In genomic region chr7:70370552-70371262, GRCm38 (mm10) we compare ENCODE assay signal across 8 mouse cellular contexts. TPM values are rescaled to one million over a fixed set of nuclear protein-coding genes. Genes with fewer than 3 reads are reported as not detected.
DNase-seq lines count a peak whose midpoint lies in the region; ATAC-seq lines count a peak whose summit lies in the region.

No protein-coding gene starts in this region.

- peak; percentile 88 for DNase-seq in heart, adult 11 months
- no peak for DNase-seq in heart, adult 9 months (ENCODE audit: low spot score in 2 of 2)
- peak; percentile 32 for DNase-seq in midbrain, embryonic 14.5 days
- DNase-seq in cerebellum, adult 8-10 months: no peak
- no peak for DNase-seq in adipocyte (ENCODE audit: low spot score)
- DNase-seq in frontal cortex, adult 2 months (ENCODE audit: extremely low spot score in 1 of 2, low spot score in 1 of 2): no peak

- H3K27ac ChIP-seq in embryonic facial prominence, embryonic 15.5 days (replicated peaks): no peak overlapping the region
- no peak overlapping the region for H3K27ac ChIP-seq in intestine, embryonic 16.5 days (ENCODE audit: low read length)
- peak overlapping the region; percentile 79 for H3K27ac ChIP-seq in midbrain, embryonic 14.5 days (replicated peaks; ENCODE audit: low read depth, low read length)

- peak overlapping the region; percentile 38 for H3K4me3 ChIP-seq in embryonic facial prominence, embryonic 15.5 days (replicated peaks)
- H3K4me3 ChIP-seq in intestine, embryonic 16.5 days (ENCODE audit: low read length): peak overlapping the region; percentile 21; the same call in 1 of the 2 replicates
- H3K4me3 ChIP-seq in midbrain, embryonic 14.5 days (replicated peaks; ENCODE audit: low read depth, low read length): peak overlapping the region; percentile 32

- ATAC-seq in embryonic facial prominence, embryonic 15.5 days (ENCODE audit: insufficient number of reproducible peaks, low FRiP score, low TSS enrichment, low read depth): no peak
- no peak for ATAC-seq in intestine, embryonic 16.5 days
- ATAC-seq in midbrain, embryonic 14.5 days (ENCODE audit: low FRiP score, low TSS enrichment): no peak

- H3K36me3 ChIP-seq in embryonic facial prominence, embryonic 15.5 days: no peaks in the 10 kb centered on the region
- no peaks in the 10 kb centered on the region for H3K36me3 ChIP-seq in intestine, embryonic 16.5 days (ENCODE audit: control insufficient read depth, insufficient read depth, low read length)
- no peaks in the 10 kb centered on the region for H3K36me3 ChIP-seq in midbrain, embryonic 14.5 days (ENCODE audit: control insufficient read depth, insufficient read depth, low read length)

- 11% methylated on average over 18 of the region's 18 CpGs for WGBS in embryonic facial prominence, embryonic 15.5 days
- WGBS in intestine, embryonic 16.5 days: 21% methylated on average over 18 of the region's 18 CpGs
- WGBS in midbrain, embryonic 14.5 days: 3% methylated on average over 18 of the region's 18 CpGs

- no peak overlapping the region for H3K9ac ChIP-seq in embryonic facial prominence, embryonic 15.5 days
- H3K9ac ChIP-seq in intestine, embryonic 16.5 days (ENCODE audit: low read depth, low read length): no peak overlapping the region
- peak overlapping the region; percentile 52 for H3K9ac ChIP-seq in midbrain, embryonic 14.5 days (replicated peaks; ENCODE audit: low read length)

- peaks cover 60% of the 10 kb centered on the region for H3K27me3 ChIP-seq in embryonic facial prominence, embryonic 15.5 days
- peaks cover 23% of the 10 kb centered on the region for H3K27me3 ChIP-seq in intestine, embryonic 16.5 days (replicated peaks; ENCODE audit: control insufficient read depth, insufficient read depth, low read length)
- peaks cover 86% of the 10 kb centered on the region for H3K27me3 ChIP-seq in midbrain, embryonic 14.5 days (ENCODE audit: control insufficient read depth, insufficient read depth, low read length)

- H3K4me1 ChIP-seq in embryonic facial prominence, embryonic 15.5 days: peaks cover 22% of the 10 kb centered on the region
- H3K4me1 ChIP-seq in intestine, embryonic 16.5 days (ENCODE audit: control insufficient read depth, insufficient read depth, low read length): peaks cover 18% of the 10 kb centered on the region
- no peaks in the 10 kb centered on the region for H3K4me1 ChIP-seq in midbrain, embryonic 14.5 days (ENCODE audit: control insufficient read depth, insufficient read depth, low read length)

- H3K9me3 ChIP-seq in embryonic facial prominence, embryonic 15.5 days (replicated peaks): no peaks in the 10 kb centered on the region
- no peaks in the 10 kb centered on the region for H3K9me3 ChIP-seq in intestine, embryonic 16.5 days (ENCODE audit: control insufficient read depth, low read length)
- H3K9me3 ChIP-seq in midbrain, embryonic 14.5 days (ENCODE audit: control insufficient read depth, low read length): no peaks in the 10 kb centered on the region

- peak overlapping the region; percentile 59 for H3K4me2 ChIP-seq in embryonic facial prominence, embryonic 15.5 days (replicated peaks)
- no peak overlapping the region for H3K4me2 ChIP-seq in intestine, embryonic 16.5 days (ENCODE audit: low read depth, low read length)
- H3K4me2 ChIP-seq in midbrain, embryonic 14.5 days (ENCODE audit: low read length): peak overlapping the region; percentile 78

RNA-seq across cellular contexts. Expression of gene Nr2f2, which starts 4.2 kb away (rescaled TPM):
- polyA plus RNA-seq in embryonic facial prominence, embryonic 15.5 days (2015; fragmentation: Nextera tagmentation; extraction: Ambion mirVana): 32.3 and 35.6 TPM in 2 replicates
- polyA plus RNA-seq in intestine, embryonic 16.5 days (2015; fragmentation: Nextera tagmentation; extraction: Ambion mirVana): 22.2 and 24.6 TPM in 2 replicates
- polyA plus RNA-seq in midbrain, embryonic 14.5 days (2014; fragmentation: Nextera tagmentation; extraction: Ambion mirVana): 113 and 120 TPM in 2 replicates
- polyA plus RNA-seq in frontal cortex, adult 2 months (2012; rRNA removed): 29.0 and 30.2 TPM in 2 replicates

Comparison
In these comparisons a context has a peak if more than half of its experiments do, and no peak if none do; other contexts are left out.
1. DNase-seq: peak in heart, adult 11 months (single experiment) and midbrain, embryonic 14.5 days (single experiment); none in heart, adult 9 months (0 of 2), cerebellum, adult 8-10 months (single experiment), adipocyte (single experiment) and frontal cortex, adult 2 months (0 of 2).
2. Peak in every context shown above with its lines, with median percentiles within 50 percentile points of each other: H3K4me3 ChIP-seq.